In genomic region chr19:28990194-28990589, GRCm38 (mm10) we compare ENCODE assay signal across 8 mouse cellular contexts. TPM values are rescaled to one million over a fixed set of nuclear protein-coding genes. Genes with fewer than 3 reads are reported as not detected.
DNase-seq lines count a peak whose midpoint lies in the region; ATAC-seq and TF ChIP-seq lines count a peak whose summit lies in the region.

Cdc37l1 (plus strand) TSS chr19:28990352.

- peak; percentile 88 for ATAC-seq in activated CD4-positive, CD25-positive, alpha-beta regulatory T cell, adult 4 months
- peak; percentile 98 for ATAC-seq in megakaryocyte progenitor cell, adult 5-6 weeks (replicated peaks; ENCODE audit: poor library complexity)

- peak within 1 kb of the TSS; percentile 91 for H3K4me3 ChIP-seq in cortical plate, adult 2 months (ENCODE audit: insufficient read depth, low read length)

- no peak for TF ChIP-seq CTCF in cortical plate, adult 2 months (IDR thresholded peaks at IDR 0.05; ENCODE audit: extremely low read depth, insufficient read depth, low read length)

- H3K4me1 ChIP-seq in cortical plate, adult 2 months (ENCODE audit: control insufficient read depth, insufficient read depth, low read length) = peaks cover 2% of the 10 kb centered on the region; the same call in 1 of the 2 replicates

- peak; percentile 99 for DNase-seq in gastrocnemius, postnatal 10 days
- DNase-seq in induced T-regulatory cell, adult 2 months (ENCODE audit: low read depth) = peak; percentile 95
- peak; percentile 83 to 98 for DNase-seq in left cerebral cortex, adult 9 months (ENCODE audit: low spot score in 2 of 2)
- peak; percentile 98 for DNase-seq in right cerebral cortex, postnatal 14 days
- DNase-seq in urinary bladder, postnatal 36 days (ENCODE audit: low spot score in 2 of 2) = peak; percentile 98 to 99

- TF ChIP-seq POLR2A in cortical plate, adult 2 months (IDR thresholded peaks at IDR 0.05; ENCODE audit: extremely low read depth, insufficient read depth, low read length) = peak; percentile 75

- H3K27ac ChIP-seq in cortical plate, adult 2 months (ENCODE audit: insufficient read depth, low read length) = peak within 1 kb of the TSS; percentile 89

RNA-seq across cellular contexts. Expression of gene Cdc37l1, which starts in this region (rescaled TPM):
- polyA plus RNA-seq in activated CD4-positive, CD25-positive, alpha-beta regulatory T cell, adult 4 months (2017; shearing (Covaris generic)) = 10 to 100 TPM; 26.7 to 38.7 TPM
- 68.7 and 71.2 TPM in 2 replicates for polyA plus RNA-seq in cortical plate, adult 2 months (2012; rRNA removed)
- total RNA-seq in gastrocnemius, postnatal 10 days (2021) = 10 to 100 TPM; 31.4 to 38.1 TPM
- 28.5 and 45.0 TPM in 2 replicates for total RNA-seq in megakaryocyte progenitor cell, adult 5-6 weeks (2015)
- 31.0 and 48.1 TPM in 2 replicates for total RNA-seq in megakaryocyte progenitor cell, adult 5-6 weeks (2017)

Comparison
In these comparisons a context has a peak if more than half of its experiments do, and no peak if none do; other contexts are left out.
1. Peak in every context shown above with its lines: DNase-seq, ATAC-seq, H3K4me3 ChIP-seq and H3K27ac ChIP-seq.